Mouse (Mus musculus): Measurements from ENCODE around the gene Begain. TPM values are rescaled to one million over a fixed set of nuclear protein-coding genes. Genes with fewer than 3 reads are reported as not detected.

Gene Begain
- polyA plus RNA-seq, 1 experiment = 154 TPM

- DNase-seq (ENCODE audit: extremely low spot score in 1 of 2, low spot score in 1 of 2) = no peak
Measured at GRCm38 (mm10) chr12:108984471-108984870, 83.5 kb downstream of the Begain start.

DNA sequence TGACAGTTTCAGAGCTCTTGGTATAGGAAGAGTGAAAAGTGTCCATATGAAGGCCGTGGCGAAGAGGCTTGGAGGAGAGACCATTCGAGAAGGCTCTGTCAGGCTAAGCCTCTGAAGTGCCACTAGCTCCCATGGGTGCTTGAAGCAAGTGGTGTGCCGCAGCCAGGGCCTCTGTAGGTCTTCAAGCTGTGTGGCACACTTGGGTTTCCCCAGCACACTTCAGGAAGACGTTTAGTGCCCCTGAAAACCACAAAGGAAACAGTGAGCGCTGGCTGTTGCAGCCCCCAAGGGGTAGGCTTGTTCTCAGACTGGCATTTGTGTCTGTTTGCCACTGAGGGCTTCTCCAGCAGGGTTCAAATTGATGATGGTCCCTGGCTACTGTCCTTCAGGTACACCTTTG is 84.5 kb downstream of the Begain start:
- no peak for DNase-seq (ENCODE audit: extremely low spot score in 1 of 2, low spot score in 1 of 2)

GRCm38 (mm10) chr12:108982684-108982960 is 85.4 kb downstream of the Begain start:
- no peak for DNase-seq (ENCODE audit: extremely low spot score in 1 of 2, low spot score in 1 of 2)

Other genes starting within 250 kb of the Begain start
- gene Slc25a29, start 232.3 kb downstream of the Begain start, polyA plus RNA-seq (2012; rRNA removed) = 19.4 and 20.3 TPM in 2 replicates
- 10.1 and 12.9 TPM in 2 replicates for gene Slc25a47, start 232.2 kb downstream of the Begain start, polyA plus RNA-seq (2012; rRNA removed)
- gene Wdr25, start 174.6 kb downstream of the Begain start, polyA plus RNA-seq (2012; rRNA removed) = 17.4 and 20.0 TPM in 2 replicates
- gene Wars, start 174.0 kb downstream of the Begain start, polyA plus RNA-seq (2012; rRNA removed) = 93.5 and 97.7 TPM in 2 replicates

Measured in frontal cortex, adult 2 months (tissue).